Mouse (Mus musculus) gastrocnemius, postnatal 36 days (tissue): ENCODE measurements around the gene Dusp16. TPM values are rescaled to one million over a fixed set of nuclear protein-coding genes. Genes with fewer than 3 reads are reported as not detected.

ENCODE experiments used
- DNase-seq, 2 experiments: peaks; one replicate each; pipeline ENCODE4 v3.0.0; 2022
- intact Hi-C: fragments of 180-260 bp; cut with DNase I; formaldehyde crosslinking; loops from one replicate; pipeline ENCODE4 v1.15.1; 2025
- total RNA-seq, 2 experiments: library from RNA; stranded (reverse); gene quantifications; 2 replicates each; pipeline ENCODE4 v1.2.3; 2021

The Dusp16 gene
- total RNA-seq, 2 experiments from 2014 or later: 14.4 to 16.4 TPM

DNA sequence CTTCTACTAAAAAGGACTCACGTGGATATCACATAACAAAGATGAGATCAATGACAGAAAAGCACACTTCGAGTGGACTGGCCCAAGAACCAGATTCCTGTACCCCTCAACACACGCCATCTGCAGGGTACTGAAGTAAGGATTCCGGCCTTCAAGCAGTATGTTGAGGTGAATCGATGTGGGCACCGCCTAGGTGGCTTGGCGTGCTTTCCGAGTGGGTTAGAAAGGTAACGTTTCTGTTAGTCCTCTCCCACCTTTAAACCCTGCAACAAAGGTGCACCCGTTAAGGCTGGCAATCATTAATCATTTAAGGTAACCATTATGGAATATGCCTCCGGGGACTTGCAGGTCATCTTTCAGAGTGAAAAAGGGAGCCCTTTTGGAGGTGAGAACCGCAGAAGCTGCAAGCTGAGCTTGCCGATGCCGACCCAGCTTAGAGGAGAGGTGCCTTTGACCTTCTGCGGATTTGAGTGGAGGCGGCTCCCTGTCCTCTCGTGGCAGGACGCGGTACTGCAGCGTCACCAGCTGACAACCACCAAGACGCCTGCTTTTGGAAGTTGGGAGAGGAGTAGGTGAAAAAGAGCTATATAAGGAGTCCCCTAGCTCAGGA lies 1.6 kb upstream of the Dusp16 start:
- intact Hi-C loops: loop anchor here (2.0 kb wide), 1 partner anchor 135 kb away; no protein-coding TSS in a partner anchor
- DNase-seq: peak; percentile 76 to 82

DNA sequence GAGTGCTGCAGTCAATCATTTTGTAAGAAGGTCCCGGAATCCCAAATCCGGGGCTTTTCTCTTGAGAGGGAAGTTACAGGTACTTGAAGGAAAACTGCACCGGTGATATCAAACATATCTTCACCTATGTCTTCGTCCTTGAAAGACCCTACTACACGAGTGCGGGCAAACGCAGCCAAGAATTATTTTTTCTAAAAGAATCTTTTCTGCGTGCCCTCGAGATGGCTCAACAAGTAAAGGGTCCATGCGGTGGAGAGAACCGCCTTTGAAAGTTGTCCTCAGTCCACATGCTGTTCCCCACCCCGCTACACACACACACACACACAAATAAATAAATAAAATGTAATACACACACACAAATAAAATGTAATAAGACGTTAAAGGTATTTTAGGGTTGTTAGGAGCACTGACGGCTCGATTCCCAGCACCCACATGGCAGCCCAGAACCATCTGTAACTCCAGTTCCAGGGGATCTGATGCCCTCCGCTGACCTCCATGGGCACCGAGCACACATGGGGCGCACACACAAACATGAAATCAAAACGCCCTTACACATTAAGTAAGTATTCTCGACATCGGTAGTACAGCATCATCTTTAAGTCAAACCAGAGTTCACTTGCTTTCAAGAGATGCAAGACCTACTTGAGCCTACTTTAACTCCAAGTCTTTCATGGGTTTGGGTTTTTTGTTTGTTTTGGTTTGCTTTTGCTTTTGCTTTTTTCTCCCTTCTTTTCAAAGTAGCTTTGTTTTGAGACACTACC lies 801 bp upstream of the Dusp16 start:
- intact Hi-C loops: no loop called here
- DNase-seq: no peak

DNA sequence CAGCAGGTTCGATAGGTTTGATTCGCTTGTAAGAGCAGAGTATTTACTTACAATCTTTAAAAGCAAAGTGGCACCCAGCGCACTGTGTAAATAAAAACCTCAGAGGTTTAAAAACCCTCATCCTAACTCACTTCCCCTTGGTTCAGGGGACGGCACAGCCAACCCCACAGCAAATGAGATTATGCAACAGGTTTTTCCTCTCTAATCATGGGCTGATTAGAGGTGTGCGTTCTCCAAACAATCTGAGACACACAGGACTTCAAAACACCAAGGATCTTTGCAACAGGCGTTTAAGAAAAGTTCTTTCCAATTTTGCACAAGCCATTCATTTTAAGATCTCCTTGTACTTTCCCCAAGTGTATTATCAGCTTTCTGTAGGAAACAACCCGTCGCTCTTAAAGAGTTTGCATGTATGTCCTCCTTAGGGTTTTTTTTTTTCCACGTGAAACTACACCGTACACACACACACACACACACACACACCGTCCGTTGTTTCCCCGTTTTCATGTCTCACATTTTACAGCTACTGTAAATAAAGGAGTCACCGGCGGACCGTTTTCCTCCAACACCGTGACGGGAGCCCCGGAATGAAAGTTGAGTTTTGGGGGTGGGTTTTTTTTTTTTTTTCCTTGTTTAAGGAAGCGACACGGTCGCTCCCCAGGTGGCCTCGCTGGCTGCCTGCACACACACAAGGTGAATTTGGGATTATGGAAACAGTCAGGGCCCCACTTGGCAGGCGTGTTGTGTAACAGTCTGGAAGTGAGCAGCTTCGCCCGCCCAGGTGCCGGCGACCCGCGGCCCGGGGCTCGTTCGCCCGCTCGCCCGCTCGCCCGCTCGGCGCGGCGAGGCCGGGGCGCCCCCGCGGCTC lies 940 bp downstream of the Dusp16 start:
- intact Hi-C loops: no loop called here
- DNase-seq: peak; percentile 11 to 48

DNA sequence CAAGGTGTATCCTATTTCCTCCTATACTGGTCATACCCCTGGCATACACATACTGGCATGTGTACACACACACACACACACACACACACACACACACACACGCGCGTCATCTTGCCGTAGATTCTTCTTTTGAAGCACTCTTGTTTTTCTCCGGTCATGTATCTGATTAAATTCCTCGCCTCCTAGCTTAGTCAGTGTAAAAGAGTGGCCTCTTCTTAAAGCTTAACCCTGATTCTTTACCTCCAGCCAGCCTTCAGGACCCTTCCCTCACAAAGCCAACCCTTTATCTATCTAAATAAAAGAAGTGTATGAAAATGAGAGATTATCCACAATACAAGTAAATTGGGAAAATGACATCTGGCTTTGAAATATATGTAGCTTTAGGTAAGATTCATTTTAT lies 3.3 kb downstream of the Dusp16 start:
- intact Hi-C loops: no loop called here
- DNase-seq: no peak

DNA sequence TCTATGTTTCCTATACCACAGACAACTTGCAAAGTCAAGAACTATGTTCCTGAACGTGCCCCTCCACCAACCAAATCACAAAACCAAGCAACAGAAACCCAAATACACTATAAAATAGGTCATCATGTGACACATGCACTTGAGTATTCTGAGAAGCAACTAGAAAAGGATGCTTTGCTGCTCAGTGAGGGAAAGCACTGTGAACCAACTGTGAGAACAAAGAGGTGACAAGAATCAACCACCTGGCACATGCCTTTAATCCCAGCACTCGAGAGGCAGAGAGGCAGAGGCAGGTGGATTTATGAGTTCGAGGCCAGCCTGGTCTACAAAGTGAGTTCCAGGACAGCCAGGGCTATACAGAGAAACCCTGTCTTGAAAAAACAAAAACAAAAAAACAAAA lies 6.0 kb downstream of the Dusp16 start:
- no peak for DNase-seq
- intact Hi-C loops: no loop called here

DNA sequence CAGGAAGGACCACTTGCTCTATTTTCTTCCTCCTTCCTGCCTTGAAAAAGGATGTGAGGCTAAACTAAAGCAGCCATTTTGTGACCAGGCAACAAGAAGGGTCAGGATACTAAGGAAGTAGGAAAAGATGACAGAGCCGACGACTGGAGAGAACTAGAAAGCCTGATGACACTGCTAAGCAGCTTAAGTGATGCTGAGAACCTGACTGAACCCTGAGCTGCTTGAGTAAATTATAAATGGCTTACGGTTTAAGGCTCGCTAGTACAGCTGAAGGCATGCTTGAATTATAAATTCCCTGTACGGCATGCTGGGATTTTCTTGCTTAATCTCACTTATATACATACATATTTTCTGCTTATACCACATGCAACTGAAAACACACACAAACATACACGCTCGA lies 9.5 kb downstream of the Dusp16 start:
- DNase-seq: no peak
- intact Hi-C loops: no loop called here

DNA sequence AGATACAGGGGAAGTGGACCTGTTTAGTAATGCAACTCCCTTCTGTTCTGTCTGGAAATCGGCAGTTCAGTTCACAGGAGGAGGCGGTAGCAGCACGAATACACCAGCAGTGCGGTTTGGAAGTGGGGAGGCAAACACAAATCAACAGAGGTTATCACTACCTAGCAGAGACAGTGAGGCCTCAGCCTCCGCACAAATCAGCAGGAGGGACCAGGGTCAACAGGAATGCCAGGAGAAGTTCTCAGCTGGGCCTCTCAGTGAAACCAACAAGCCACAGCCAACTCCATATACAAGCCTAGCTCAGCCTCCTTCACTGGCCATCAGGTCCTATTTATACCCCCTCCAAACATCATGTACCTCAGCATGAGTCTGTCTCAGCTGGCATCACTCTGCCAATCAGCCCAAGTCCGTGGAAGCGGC lies 10.9 kb downstream of the Dusp16 start:
- no peak for DNase-seq
- intact Hi-C loops: no loop called here

DNA sequence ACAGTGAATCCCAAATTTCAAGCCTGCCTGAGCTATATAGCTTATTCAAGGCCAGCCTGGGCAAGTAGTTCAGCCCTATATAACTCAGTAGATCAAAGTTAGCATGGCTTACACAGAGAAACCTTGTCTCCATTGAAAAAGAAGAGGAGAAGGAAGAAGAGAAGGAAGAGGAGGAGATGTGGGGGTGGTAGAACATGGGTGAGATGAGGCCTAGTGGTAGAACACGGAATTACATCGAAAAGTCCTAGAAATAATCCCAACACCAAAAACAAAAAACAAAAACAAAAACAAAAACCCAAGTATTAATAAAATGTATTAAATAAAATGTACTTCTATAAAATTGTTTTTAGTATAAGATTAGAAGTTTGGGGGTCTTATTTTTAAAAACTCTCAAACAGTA lies 12.4 kb downstream of the Dusp16 start:
- DNase-seq: no peak
- intact Hi-C loops: no loop called here

DNA sequence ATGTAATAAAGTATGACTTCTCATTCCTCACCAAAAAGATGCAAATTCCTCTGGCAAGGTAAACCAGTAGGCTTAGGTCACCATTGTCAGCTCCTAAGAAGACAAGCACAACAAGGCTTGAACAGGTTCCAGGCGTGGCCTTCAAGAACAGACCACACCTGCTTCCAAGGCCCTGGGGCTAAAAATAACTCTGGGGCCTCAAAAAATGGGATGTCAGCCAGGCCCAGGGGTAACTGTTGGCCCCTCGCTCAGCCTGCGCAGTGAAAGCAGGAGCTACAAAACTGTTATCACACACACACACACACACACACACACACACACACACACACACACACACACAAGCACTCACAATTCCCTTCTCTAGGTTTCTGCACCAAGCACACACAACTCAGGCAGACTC lies 18.5 kb downstream of the Dusp16 start:
- intact Hi-C loops: no loop called here
- DNase-seq: peak in 1 of 2 experiments; percentile 28

DNA sequence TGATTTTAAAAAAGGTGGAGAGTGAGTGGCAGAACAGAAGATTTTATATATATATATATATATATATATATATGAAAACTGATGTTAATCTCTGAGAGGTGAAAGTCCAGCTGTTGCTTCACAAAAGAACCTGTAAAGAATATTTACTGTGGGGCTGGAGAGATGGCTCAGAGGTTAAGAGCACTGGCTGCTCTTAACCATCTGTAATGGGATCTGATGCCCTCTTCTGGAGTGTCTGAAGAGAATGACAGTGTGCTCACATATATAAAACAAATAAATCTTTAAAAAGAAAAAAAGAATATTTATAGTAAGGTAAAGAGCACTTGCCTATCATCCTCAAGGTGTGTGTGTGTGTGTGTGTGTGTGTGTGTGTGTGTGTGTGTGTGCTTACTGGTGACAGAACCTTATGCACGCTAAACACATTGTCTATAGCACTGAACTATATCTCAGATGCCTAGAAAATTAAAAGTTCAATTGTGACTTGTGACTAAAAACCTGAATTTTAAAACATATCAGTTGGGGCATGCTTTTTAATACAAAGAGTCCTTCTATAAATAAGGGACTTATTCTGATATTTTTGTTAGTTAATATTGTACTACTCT lies 19.0 kb downstream of the Dusp16 start:
- intact Hi-C loops: no loop called here
- DNase-seq: no peak

DNA sequence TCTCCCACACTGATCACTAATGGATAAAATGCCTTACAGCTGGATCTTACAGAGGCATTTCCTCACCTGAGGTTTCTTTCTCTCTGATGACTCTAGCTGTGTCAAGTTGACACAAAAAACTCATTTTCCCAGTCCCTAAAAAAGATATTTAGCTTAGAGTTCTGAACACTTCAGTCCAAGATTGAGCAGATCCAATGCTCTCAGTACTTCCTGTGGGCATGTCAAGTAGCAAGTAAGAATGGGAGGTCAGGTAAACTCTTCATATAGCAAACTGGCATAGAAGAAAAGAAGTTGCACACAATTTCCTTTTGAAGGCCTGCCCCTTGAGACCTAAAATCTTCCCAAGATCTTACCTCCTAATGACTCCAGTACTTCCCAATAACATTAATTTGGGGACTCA lies 22.1 kb downstream of the Dusp16 start:
- intact Hi-C loops: no loop called here
- DNase-seq: no peak

DNA sequence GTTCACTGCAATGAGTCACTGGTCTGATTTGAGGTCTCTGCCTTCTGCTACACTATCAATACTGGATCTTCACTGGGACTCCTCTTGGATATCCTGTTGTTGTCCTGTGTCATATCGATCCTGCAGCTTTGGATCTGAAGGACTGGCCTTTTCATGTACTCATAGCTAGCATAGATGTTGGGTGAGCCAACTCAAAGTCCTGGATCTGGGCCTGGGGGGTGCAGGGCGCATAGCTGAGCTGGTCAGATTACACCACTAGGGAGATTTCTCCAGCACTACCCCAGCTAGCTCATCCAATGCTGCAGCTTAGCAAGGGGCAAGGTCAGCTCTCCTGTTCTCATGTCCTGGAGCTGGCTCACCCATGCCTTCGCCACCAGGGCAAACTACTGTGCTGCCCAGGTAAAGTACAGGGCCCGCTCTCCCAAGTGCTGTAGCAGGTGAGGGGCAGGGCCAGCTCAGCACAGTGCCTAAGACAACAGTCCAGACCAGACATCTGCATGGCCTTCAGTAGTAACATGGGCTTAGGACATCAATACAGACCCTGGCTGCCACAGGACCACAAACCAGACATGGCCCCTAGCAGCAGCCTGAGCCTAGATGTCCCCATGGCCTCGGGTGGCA lies 27.9 kb downstream of the Dusp16 start:
- intact Hi-C loops: no loop called here
- peak; percentile 23 to 26 for DNase-seq

DNA sequence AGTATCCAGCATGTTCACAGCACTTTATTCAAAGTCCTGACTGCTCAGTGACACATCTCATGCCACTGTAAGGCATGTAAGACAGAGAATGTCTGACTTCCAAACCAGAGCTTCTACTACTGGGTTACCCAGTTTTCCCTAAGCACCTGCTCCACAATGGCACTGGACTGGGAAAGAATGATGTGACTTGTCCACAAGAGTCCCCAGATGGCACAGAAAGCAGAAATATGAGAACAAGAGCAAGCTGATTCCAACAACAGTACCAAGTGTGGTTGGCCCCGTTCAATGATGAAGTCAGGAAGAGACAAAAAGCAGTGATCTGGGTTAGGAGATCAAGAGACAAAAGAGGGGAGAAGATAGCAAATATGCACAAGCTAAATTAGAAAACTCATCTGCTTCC lies 29.0 kb downstream of the Dusp16 start:
- intact Hi-C loops: no loop called here
- no peak for DNase-seq

DNA sequence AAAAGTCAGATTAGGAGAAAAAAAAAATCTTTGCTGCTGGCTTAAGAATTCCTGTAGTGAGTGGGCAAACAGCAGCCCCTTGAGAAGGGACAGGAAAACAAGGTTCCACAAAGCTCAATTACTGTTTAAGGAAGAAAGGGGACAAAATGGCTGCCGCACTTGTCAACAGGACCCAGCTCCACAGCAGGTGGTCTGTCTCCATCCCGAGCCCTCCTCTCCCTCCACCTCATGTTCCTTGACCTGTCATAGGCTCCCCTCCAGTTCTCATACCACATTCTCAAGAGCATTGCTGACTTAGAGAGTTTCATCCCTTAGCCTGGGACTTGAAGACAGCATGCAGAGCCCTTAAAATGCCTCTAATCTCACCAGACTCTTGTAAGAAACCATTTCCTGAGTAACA lies 30.6 kb downstream of the Dusp16 start:
- DNase-seq: no peak
- intact Hi-C loops: no loop called here

DNA sequence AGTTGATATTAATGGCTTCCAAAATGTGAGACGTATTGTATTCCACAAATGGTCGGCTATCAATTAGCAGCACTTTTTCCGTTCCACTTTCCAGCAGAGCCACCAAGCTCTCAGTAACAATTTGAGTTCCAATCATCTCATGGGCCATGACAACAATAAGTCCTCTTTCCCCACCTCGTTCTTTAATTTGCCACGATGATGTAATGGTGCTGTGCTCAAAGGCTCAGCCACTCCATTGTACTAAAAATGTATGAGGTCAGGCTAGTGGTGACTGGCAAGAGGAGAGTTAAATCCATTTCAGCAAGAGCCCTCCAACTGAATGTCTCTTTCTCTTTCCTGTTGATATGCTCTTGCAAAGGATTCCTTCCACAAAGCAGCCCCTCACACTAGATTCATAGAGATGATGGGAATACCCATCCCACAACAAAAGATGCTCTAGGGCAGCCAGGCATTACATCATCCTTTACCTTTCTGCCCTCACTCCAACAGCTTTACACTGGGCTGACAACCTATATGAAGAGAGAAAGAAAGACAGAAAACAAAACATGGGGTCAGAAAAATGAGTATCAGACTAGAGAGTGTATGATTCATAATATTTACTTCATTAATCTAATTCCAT lies 31.4 kb downstream of the Dusp16 start:
- no peak for DNase-seq
- intact Hi-C loops: no loop called here

DNA sequence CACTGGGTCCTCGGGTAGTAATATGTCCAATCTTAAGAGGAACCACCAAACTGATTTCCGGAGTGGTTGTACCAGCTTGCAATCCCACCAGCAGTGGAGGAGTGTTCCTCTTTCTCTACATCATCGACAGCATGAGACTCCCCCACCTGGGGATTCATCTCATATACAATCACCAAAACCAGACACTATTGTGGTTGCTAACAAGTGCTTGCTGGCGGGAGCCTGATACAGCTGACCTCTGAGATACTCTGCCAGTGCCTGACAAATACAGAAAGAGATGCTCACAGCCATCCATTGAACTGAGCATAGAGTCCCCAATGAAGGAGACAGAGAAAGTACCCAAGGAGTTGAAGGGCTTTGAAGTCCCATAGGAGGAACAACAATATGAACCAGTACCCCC lies 36.4 kb downstream of the Dusp16 start:
- intact Hi-C loops: no loop called here
- no peak for DNase-seq

DNA sequence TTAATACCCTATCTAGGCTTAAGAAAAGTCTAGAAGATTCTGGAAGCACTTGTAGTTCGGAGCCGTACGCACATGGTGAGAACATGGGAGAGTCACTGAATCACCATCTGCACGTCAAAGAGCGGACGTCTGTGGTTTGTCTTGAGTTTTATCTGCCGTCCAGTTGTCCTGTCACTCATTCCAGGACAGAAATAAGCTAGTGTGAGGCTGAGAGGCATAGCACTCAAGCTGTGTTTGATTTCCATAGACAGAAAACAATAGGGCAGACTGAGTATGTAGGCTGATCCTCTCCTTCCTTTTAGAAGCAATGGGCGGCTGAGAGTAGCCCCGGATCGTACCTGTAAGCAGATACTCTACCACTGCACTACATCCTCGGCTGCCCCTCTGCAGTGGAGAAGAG lies 38.6 kb downstream of the Dusp16 start:
- DNase-seq: no peak
- intact Hi-C loops: no loop called here

DNA sequence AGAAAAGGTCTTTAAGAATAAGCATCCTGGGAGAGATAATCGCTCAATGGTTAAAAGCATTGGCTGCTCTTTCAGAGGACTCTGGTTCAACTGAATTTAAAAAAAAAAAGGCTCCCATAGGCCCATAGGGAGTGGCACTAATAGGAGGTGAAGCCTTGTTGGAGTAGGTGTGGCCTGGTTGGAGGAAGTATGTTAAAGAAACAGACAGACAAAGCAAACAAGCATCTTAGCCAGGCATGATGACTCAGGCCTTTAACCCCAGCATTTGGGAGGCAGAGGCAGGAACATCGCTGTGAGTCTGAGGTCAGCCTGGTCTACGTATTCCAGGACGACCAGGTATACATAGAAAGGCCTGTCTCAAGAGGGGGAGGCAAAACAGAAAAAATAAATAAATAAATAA lies 39.0 kb downstream of the Dusp16 start:
- DNase-seq: no peak
- intact Hi-C loops: no loop called here

DNA sequence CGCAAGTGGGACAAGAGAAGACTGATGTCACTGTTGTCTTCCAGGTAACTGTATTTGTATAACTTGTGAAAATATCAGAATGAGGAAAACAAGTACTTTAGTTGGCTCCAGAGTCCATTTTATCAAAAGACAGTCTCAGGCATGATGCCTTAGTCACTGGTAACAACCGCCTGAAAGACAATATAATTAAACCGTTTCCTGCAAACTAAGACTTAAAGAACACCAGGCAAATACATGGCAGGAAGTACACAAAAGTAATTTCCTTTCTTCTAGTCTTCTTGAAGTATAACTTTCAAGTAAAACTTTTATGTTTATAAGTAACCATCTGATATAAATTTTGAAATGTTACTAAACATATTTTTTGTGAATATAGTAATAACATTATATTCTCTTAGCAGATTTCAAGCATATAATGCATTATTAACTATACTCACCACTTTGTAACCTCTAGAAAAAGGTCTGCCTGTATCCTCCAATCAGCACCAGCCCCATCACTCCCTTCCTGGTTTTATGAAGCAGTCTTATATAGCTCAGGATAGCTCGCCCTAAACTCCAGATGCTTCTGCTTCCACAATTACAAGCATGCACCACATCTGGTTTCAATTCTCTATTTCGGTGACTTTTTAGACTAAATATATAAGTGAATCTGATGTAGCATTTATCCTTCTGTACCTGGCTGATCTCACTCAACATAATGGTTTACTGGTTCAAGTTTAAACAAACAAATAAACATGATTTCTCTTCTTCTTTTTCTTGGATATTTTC lies 40.4 kb downstream of the Dusp16 start:
- intact Hi-C loops: no loop called here
- no peak for DNase-seq
